Mouse (Mus musculus): ENCODE measurements at regions not wholly inside any gene's neighbourhood (a gene's known extent, or its start where the extent isn't known, plus 50 kb on each side); places are given as distances from the start of the nearest gene placed in this dataset.

GRCm38 (mm10) chr2:79555395-79555794 lies 79.8 kb upstream of the Itprid2 start:
- TF ChIP-seq USF1 (IDR thresholded peaks at IDR 0.05; ENCODE audit: low read depth) = no peak
- TF ChIP-seq POLR2A (IDR thresholded peaks at IDR 0.05; ENCODE audit: insufficient read length, low read depth) = no peak
- no peak for TF ChIP-seq E2F4 (IDR thresholded peaks at IDR 0.05; ENCODE audit: insufficient read depth)
